Mouse (Mus musculus) kidney, embryonic 14.5 days (tissue): ENCODE results near the gene Dctn2. TPM values are rescaled to one million over a fixed set of nuclear protein-coding genes. Genes with fewer than 3 reads are reported as not detected.

Experiments
- ATAC-seq: fragments of 200-750 bp; cut with Nextera tagmentation; 2 replicates; pipeline ENCODE4 v1.8.0; 2017; ENCODE audit warnings: moderate number of reproducible peaks, mild to moderate bottlenecking, moderate TSS enrichment, moderate library complexity; ENCODE audit not compliant: low FRiP score, low TSS enrichment
- H3K27ac ChIP-seq: fragments of 300-500 bp; sonication (generic); 2 replicates; pipeline ENCODE4 v1.5.1; 2014; ENCODE audit warnings: low read depth, mild to moderate bottlenecking, low read length, moderate library complexity, mixed read lengths
- H3K27me3 ChIP-seq: fragments of 300-500 bp; sonication (generic); 2 replicates; pipeline ENCODE4 v1.6.1; 2014; ENCODE audit warnings: mild to moderate bottlenecking, low read length; ENCODE audit not compliant: control insufficient read depth, insufficient read depth
- H3K36me3 ChIP-seq: fragments of 300-500 bp; sonication (generic); 2 replicates; pipeline ENCODE4 v1.6.1; 2014; ENCODE audit warnings: low read length, mixed read lengths; ENCODE audit not compliant: control insufficient read depth, insufficient read depth
- H3K4me1 ChIP-seq: fragments of 300-500 bp; sonication (generic); 2 replicates; pipeline ENCODE4 v1.6.1; 2014; ENCODE audit warnings: low read length, mixed read lengths; ENCODE audit not compliant: control insufficient read depth, insufficient read depth
- H3K4me2 ChIP-seq: fragments of 300-500 bp; sonication (generic); replicated peaks from 2 replicates; pipeline ENCODE4 v1.6.1; 2014; ENCODE audit warnings: low read depth, mild to moderate bottlenecking, low read length
- H3K4me3 ChIP-seq: fragments of 300-500 bp; sonication (generic); 2 replicates; pipeline ENCODE4 v1.5.1; 2014; ENCODE audit warnings: mild to moderate bottlenecking, low read length
- H3K9ac ChIP-seq: fragments of 300-500 bp; sonication (generic); 2 replicates; pipeline ENCODE4 v1.6.1; 2014; ENCODE audit warnings: low read depth, mild to moderate bottlenecking, low read length, moderate library complexity
- H3K9me3 ChIP-seq: fragments of 300-500 bp; sonication (generic); 2 replicates; pipeline ENCODE4 v1.6.1; 2016; ENCODE audit warnings: low read length; ENCODE audit not compliant: control insufficient read depth
- WGBS: fragments of 180-500 bp; shearing (Covaris S2); extraction: QIAGEN DNeasy Blood & Tissue Kit; methylation state at CpG from one replicate; pipeline ENCODE4 v1.1.7; 2014; 5-methylcytosine and 5-hydroxymethylcytosine counted together
- polyA plus RNA-seq: library from polyadenylated mRNA; unstranded; fragments of >200 nt; fragmentation: Nextera tagmentation; extraction: Ambion mirVana; gene quantifications from 2 replicates; pipeline ENCODE4 v1.2.1, GENCODE M21; 2014

The Dctn2 gene
- polyA plus RNA-seq, 1 experiment from 2014 or later: 173 TPM

DNA sequence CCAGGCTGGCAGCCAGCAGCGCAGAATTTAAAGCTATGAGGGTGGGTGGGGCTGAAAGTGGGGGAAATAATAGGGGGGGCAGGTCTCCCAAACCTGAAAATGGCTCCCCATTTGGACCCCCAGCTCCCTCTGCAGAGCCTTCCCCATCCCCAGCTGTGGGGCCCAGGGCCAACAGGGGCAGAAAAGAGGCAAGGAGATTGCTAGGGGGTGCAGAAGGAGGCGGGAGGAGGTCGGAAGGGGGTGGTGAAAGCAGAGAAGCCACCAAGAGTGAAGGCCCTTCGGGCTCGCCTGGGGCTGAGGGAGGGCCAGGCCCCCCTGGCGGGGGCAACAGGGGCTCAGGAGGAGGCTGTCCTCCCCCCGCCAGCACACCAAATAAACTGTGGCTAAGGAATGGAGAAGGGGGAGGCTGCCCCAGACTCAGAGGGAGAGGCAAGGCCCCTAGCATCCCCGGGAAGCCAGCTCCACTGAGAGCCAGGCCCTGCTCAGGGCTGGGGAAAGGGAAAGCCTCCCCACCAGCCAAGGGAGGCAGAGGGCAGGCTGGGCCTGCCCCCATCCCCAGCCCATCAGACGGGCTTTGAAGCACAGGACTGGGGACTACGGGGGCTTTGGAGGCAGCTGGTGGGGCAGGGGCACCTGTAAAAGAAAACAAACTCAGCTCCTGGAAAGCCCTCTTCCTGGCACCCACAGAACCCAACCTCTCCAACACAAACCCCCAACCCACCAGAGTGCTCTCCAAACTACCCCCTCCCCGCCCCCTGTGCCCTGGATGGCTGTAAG, 18.7 kb downstream of the Dctn2 start:
- no peak overlapping the region for H3K27ac ChIP-seq
- ATAC-seq: no peak
- no peaks in the 10 kb centered on the region for H3K27me3 ChIP-seq
- H3K4me3 ChIP-seq: no peak overlapping the region
- H3K36me3 ChIP-seq: peaks cover 71% of the 10 kb centered on the region
- no peak overlapping the region for H3K9ac ChIP-seq
- no peaks in the 10 kb centered on the region for H3K9me3 ChIP-seq
- no peak overlapping the region for H3K4me2 ChIP-seq
- peaks cover 27% of the 10 kb centered on the region for H3K4me1 ChIP-seq
- WGBS: 73% methylated on average over 11 of the region's 11 CpGs

DNA sequence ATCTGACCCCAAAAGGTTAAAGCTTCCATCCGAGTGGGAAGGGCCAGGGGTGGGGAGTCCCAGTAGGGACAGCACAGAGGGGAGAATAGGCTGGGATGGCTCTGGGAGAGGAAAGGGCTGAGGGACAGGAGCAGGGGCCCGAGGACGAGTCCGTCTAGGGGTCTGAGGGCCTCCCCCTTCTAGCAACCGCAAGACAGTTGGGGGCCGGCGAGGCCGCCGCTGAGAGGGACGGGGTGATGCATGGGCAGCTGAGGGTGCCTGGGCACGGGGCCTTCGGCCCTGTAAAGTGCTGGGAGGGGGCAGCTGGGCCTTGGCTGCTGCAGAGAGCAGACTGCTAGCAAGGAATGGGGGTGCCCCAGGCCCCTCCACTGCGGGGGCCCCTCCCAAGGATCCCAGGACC, 19.5 kb downstream of the Dctn2 start:
- H3K9ac ChIP-seq: no peak overlapping the region
- 77% methylated on average over 7 of the region's 13 CpGs for WGBS
- H3K9me3 ChIP-seq: no peaks in the 10 kb centered on the region
- H3K36me3 ChIP-seq: peaks cover 68% of the 10 kb centered on the region
- no peaks in the 10 kb centered on the region for H3K27me3 ChIP-seq
- H3K4me1 ChIP-seq: peaks cover 28% of the 10 kb centered on the region
- H3K4me3 ChIP-seq: no peak overlapping the region
- no peak overlapping the region for H3K4me2 ChIP-seq
- H3K27ac ChIP-seq: no peak overlapping the region
- ATAC-seq: no peak

DNA sequence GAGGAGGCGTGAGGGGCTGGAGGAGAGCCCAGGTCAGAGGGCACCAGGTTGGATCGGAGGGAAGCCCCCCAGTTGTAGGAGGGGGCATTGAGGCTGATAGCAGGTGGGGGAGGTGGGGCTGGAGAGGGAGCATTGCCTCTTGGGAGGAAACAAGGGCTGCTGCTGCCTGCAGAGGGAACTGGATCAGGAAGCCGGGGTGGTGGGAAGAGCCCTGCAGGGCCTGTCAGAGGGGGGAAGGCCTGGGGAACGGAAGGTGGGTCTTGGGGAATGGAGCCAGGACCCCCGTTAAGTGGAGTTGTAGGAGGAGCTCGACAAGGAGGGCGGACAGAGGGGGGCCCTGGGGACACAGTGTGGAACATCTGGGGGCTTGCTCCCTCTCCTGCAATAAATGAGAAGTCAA, 20.0 kb downstream of the Dctn2 start:
- no peak overlapping the region for H3K4me2 ChIP-seq
- H3K9me3 ChIP-seq: no peaks in the 10 kb centered on the region
- no peak for ATAC-seq
- H3K4me3 ChIP-seq: no peak overlapping the region
- peaks cover 63% of the 10 kb centered on the region for H3K36me3 ChIP-seq
- H3K27ac ChIP-seq: no peak overlapping the region
- H3K4me1 ChIP-seq: peaks cover 28% of the 10 kb centered on the region
- 70% methylated on average over 7 of the region's 7 CpGs for WGBS
- H3K9ac ChIP-seq: no peak overlapping the region
- H3K27me3 ChIP-seq: no peaks in the 10 kb centered on the region

DNA sequence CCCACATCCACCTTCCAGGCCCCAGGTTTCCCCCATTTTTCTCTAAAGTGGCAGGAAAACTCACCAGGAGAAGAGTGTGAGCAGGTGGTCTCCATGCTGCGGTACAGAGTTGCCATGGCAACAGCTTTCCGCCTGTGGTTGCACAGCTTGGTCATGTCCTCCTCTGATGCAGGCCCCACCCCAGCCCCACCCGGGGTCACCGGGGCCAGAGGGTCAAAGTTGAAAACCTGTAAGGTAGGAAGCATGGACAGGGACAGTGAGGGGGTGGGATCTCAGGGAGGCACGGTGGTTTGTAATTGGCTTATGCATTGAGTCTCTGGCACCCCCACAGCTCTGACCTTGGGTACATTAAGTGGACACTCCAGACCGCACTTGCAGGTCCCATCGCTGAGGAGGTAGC, 20.6 kb downstream of the Dctn2 start:
- peaks cover 57% of the 10 kb centered on the region for H3K36me3 ChIP-seq

DNA sequence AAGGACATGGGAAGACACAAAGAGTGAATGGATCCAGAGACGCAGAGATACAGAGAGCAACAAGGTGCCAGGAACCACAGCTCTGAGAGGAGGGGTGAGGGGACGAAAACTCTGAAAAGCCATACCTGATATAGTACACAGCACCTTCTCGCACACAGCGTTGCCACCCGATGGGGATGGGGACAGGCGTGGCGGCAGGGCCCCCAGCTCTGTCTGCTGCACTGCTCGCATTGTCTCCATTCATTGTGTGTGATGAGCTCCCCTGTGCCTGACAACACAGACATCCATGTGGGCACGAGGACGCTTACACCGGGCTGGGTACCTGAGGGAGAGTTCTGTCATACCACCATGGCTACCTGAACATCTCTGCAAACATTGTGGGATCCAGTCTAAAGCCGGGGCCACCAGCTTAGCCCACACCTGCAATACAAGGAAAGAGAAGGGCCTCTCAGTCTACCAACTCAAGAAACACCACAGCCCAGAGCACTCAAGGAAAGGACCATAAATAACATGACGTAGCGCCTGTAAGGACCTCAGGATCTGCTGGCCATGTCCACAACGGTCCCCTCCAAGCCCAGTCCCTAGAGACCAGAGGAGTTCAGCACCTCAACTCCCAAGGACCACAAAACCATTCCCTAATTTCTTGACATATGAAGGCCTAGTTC, 21.2 kb downstream of the Dctn2 start:
- no peak for ATAC-seq
- WGBS: 71% methylated on average over 15 of the region's 15 CpGs

More for the DNA sequence above, 20.6 kb downstream of the Dctn2 start:
- H3K9me3 ChIP-seq: no peaks in the 10 kb centered on the region
- WGBS: 60% methylated on average over 7 of the region's 7 CpGs
- ATAC-seq: no peak
- H3K4me1 ChIP-seq: peaks cover 32% of the 10 kb centered on the region
- H3K27me3 ChIP-seq: no peaks in the 10 kb centered on the region
- no peak overlapping the region for H3K4me3 ChIP-seq
- H3K27ac ChIP-seq: no peak overlapping the region
- H3K4me2 ChIP-seq: peak overlapping the region; percentile 90; the same call in 1 of the 2 replicates
- peak overlapping the region; percentile 83; the same call in 1 of the 2 replicates for H3K9ac ChIP-seq

DNA sequence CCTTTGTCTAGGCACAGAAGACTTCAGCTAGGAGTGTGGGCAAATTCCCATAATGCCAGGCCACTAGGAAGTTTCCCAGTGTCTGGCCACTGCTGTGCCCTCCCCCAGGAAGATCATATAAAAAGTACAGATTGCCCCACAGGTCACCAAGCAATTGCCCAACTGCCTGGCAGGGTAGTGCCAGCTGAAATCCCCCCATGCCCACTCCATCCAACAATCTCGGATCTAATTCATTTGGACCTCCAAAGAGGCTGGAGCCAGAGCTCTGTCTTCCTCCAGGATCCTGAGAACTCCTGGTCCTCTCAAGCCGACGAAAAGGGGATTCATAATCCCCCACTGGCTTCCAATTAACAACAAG, 21.7 kb downstream of the Dctn2 start:
- Histone ChIP-seq H3K9ac (peak overlapping the region; percentile 83), H3K27ac (peak overlapping the region; percentile 98), H3K9me3 (no peaks in the 10 kb centered on the region), H3K4me1 (peaks cover 39% of the 10 kb centered on the region), H3K4me3 (peak overlapping the region; percentile 62), H3K4me2 (peak overlapping the region; percentile 90), H3K36me3 (peaks cover 45% of the 10 kb centered on the region), H3K27me3 (no peaks in the 10 kb centered on the region)
- 0% methylated on average over 3 of the region's 3 CpGs for WGBS
- ATAC-seq: no peak

More for the DNA sequence above, 21.2 kb downstream of the Dctn2 start:
- Histone ChIP-seq H3K36me3 (peaks cover 50% of the 10 kb centered on the region), H3K4me1 (peaks cover 39% of the 10 kb centered on the region), H3K9ac (peak overlapping the region; percentile 83), H3K27me3 (no peaks in the 10 kb centered on the region), H3K4me2 (peak overlapping the region; percentile 90), H3K9me3 (no peaks in the 10 kb centered on the region), H3K27ac (peak overlapping the region; percentile 98; the same call in 1 of the 2 replicates), H3K4me3 (peak overlapping the region; percentile 62)

DNA sequence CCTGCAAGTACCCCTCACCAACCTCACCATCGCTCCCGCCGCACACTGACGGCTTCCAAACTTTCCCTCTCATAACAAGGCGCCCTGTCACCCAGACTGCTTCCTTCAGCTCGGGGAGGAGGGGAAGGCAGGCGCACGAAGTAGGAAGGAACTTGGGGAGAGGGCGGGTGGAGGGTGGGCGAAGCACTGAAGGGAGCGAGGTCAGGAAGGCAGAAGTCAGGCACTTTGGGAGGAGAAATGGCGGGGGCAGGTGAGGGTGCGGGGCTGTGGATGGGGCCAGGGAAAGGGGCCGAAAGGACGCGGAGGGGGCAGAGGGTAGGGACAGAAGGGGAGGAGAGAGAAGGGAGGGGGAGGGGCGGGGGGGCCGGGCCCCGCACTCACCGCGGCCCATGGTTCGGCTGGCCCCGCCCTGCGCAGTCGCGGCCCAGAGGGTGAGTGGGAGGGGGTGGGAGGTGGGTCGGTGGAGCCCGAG, 22.2 kb downstream of the Dctn2 start:
- Histone ChIP-seq H3K9ac (peak overlapping the region; percentile 83), H3K4me3 (peak overlapping the region; percentile 62), H3K9me3 (no peaks in the 10 kb centered on the region), H3K27me3 (no peaks in the 10 kb centered on the region), H3K36me3 (peaks cover 43% of the 10 kb centered on the region), H3K4me1 (peaks cover 39% of the 10 kb centered on the region), H3K27ac (peak overlapping the region; percentile 98), H3K4me2 (peak overlapping the region; percentile 90)
- WGBS: under 1% methylated on average over 22 of the region's 28 CpGs
- ATAC-seq: peak; percentile 28

DNA sequence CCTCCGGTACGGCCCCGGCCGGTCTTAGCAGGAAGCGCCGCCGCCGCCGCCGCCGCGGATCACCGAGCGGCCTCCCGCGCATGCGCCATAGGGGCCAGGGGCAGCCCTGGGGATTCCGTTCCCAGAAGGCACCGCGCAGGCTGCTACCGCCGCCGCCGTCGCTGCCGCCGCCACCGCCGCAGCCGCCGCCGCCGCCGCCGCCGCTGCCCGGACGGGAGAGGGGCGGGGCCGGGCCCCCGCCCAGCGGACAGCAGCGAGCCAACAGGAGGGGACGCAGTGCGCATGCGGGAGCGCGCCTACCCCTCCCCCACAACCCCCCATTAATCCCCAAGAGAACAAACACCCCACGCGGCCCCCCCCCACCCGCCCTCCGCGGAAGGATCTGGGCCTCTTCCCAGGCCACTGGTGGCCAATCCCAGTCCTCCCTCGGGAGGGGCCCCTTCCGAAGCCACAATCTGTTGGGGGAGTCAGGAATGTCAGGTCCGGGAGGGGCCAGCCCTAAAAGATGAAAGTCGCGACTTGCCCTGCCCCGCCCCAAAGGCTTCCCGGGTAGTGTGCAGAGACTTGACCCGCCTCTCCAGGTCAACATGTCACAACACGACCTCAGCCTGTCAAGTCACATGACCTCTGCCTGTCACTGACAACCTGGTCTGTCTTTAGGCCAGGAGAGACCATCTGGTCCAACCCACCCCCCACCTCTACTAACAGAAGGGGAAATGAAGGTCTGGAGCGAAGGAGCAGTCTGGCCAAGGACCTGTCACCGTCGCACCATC, 22.8 kb downstream of the Dctn2 start, which contains the start of gene Mbd6:
Mbd6 (minus strand) TSS at position 219 of the 773 bp plus-strand sequence.
- WGBS: under 1% methylated on average over 23 of the region's 65 CpGs
- H3K4me1 ChIP-seq: peaks cover 39% of the 10 kb centered on the region

More for the DNA sequence above, 22.8 kb downstream of the Dctn2 start, which contains the start of gene Mbd6:
- peak; percentile 18 for ATAC-seq
- Histone ChIP-seq H3K4me3 (peak within 1 kb of the TSS; percentile 62), H3K27ac (peak within 1 kb of the TSS; percentile 98), H3K27me3 (no peaks in the 10 kb centered on the region), H3K4me2 (peak within 1 kb of the TSS; percentile 90), H3K9me3 (no peaks in the 10 kb centered on the region), H3K9ac (peak within 1 kb of the TSS; percentile 83), H3K36me3 (peaks cover 43% of the 10 kb centered on the region)
